Mouse (Mus musculus) cerebellum, postnatal 14 days (tissue): ENCODE measurements at regions not wholly inside any gene's neighbourhood (a gene's known extent, or its start where the extent isn't known, plus 50 kb on each side); places are given as distances from the start of the nearest gene placed in this dataset.

ENCODE experiments used
- DNase-seq, 2 experiments: peaks; one replicate each; pipeline ENCODE4 v3.0.0; 2021; ENCODE audit warnings: mixed read lengths in 2 of 2

DNA sequence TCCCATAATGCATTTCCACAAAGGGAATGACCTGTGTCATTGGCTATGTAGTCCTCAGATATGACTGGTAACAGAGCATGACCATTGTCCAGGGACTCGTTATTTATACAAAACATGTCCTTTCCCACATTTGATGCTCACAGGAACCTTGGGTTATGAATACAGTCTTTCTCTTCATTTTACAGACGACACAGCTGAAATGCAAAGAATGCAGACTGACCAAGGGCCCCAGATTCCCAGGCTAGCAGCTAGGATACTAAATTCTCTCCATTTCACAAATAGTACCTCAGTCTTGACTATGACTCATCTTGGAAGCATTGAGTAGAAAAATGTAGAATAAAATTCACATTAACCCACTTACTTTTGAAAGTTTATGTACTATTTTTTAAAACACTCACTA lies 182.7 kb upstream of the Sox4 start:
- no peak for DNase-seq

DNA sequence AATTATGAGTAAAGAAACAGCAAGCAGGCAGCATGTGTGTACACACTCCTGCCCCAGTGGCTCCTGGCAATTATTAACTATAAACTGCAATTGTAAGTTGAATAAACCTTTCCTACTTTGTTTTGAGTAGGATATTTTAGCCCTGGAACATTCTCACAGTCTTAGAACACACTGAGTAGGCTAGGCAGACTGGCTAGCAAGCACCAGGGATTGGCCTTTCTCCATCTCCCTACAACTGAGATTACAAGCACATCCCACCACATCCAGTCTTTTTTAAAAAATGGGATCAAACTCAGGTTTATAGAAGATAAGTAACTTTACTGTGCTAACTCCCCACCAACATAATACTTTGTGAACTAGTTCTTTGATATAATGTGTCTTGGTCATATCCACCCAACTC lies 174.0 kb upstream of the Sox4 start:
- DNase-seq = no peak

DNA sequence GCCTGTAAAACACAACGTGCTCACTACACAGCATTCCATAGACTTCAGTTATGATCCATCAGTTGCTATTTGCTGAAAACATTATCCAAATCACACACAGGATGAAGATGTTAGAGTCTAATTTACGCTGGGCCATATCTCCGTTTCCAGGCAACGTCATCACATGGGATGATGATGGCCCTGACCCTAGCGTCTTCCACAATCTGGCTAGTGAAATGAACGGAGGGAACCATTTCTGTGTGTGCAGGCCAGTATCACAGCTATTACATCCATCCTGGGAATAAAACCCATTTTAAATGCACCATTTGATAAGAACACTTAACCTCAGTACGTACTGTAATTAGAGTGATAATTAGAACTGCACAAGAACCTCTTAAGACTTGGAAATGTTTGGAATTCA lies 170.0 kb upstream of the Sox4 start:
- no peak for DNase-seq

DNA sequence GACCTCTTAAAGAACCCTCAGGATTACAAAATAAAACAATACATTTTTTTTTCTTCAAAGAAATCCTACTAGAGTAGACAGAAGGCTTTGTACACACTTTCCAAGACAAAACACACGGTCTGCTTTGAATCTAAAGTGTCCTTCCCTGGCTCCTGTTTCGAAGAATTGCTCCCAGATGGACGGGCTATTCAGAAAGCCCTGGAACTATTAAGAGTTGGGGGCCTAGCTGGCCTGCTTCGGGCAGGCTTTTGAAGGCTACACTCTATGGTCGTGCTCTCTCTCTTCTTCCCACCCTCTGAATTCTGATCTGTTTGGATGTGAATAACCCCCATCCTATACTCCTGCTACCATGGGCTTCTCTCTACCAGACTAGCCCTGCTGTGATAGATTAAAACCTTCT lies 167.6 kb upstream of the Sox4 start:
- no peak for DNase-seq

DNA sequence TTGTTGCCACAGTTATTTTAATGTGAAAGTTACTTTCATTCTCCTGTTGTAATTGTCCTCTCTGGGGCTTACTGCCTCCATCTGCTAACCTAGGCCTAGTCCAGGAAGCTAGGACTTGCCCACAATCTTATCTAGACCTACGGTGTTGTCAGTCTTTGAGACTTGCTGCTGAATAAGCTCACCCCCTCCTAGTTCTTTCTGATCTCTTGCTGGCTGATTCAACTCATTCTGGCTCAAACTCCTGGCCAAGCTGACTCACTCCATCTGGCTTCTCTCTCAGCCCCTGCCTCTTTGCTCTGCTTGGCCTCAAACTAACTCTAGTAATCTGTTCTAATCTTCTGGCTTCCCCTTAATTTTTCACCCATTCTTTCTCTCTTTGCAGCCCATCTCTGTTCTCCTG lies 165.8 kb upstream of the Sox4 start:
- no peak for DNase-seq

DNA sequence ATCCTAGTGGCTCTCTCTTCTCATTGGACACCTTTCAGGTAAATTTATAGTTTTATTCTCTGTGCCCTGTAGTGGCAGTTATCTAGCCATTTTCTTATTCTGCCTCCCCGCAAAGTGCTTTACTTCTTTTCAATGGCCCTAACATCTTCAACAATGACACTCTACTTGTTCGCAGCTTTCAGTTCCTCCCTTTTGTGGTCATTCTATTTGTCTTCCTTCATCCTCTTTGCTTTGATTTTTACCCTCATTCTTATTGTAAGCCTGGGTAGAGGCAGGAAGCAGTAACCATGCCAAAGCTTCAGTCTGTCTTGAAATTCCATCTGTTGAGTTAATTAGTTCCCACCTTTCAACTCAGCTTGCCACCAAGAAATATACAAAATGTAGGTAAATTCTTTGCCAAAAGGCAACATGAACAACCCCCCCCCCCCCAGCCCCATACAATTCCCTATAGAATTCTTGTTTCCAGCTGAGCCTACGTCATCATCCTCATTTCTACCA lies 161.5 kb upstream of the Sox4 start:
- peak in 1 of 2 experiments; percentile 20 for DNase-seq

DNA sequence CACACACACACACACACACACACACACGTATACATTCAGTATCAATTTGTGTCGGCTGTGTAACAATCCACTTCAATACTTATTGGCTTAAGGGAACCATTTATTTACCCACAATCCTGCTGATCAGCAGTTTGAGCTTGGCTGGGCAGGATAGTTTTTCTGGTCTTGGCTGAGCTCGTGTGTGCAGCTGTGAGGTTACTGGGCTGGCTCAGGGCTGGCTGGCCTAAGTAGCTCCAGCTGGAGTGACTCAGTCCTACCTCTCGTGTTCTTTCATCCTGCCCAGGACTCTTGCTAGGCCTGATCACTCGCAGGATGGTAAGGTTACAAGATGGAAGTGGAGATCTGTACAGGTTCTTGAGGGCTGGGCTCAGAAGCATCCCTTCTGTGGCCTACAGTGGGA lies 156.6 kb upstream of the Sox4 start:
- DNase-seq = peak; percentile 18 to 24

DNA sequence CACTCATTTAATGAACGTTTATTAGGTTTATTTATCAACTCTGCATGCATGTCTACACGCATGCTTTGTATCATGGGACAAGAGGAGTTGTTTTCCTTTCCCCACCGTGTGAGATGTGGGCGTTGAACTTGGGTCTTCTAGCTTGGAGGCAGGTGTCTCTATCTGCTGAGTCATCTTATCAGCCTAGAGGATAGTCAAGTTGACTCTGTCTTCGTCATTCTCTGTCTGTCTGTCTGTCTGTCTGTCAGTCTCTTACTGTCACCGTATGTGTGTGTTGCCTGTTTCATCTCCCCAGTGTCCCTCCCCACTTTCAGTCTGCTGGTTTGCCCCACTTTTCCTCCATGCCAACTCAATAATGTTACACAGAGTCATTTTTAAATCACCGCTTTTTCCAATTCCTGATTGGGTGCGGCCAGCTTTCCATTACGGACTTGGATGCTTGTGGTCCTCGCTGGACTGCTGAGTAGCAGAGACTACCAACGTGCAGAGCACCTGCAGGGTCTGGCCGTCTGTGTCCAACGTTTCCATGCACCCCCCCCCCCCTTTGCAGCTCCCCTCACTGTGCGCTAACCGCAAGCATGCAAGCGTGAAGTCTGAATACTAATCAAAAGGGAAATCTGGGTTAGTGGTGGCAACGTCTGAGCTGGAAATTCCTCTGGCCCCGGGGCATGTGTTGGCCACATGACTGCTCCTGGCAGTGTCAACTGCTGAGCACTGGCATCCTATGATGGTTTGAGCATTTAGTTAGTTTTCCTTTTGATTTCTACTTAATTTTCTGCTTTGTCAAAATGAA lies 155.7 kb upstream of the Sox4 start:
- peak; percentile 62 to 67 for DNase-seq

DNA sequence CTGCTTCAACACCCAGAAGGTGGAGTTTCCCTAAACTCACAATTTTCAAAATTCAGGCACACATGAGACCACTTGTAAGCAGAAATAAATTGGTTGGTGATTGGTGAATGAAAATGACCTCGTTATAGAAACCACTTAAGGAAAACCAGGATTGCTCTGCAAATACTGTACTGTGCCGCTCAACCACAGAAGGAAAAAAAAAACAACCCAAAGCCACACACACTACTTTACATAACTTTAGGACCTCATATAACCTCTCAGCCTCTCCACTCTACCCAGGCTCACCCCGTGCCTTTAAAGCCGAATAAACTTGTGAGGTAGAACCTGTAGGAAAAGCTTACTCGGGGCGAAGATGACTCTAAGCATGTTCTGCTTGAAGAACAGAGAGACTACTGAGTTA lies 154.7 kb upstream of the Sox4 start:
- DNase-seq = no peak

DNA sequence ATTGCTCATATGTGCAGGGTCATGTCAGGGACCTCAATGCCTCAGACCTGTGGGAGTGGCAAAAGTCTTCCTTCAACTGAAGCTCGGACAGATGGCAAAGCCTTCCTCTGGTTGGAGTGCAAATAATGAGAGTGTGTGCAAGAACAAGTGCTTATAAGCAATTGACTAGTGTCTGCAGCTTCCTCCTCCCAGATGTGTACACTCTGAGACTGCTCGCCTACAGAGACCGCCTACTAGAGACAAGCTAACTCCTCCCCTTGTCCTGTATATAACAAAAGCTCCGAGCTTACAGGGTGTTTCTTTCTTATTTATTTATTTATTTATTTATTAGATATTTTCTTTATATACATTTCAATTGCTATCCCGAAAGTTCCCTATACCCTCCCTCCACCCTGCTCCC lies 138.7 kb upstream of the Sox4 start:
- no peak for DNase-seq

DNA sequence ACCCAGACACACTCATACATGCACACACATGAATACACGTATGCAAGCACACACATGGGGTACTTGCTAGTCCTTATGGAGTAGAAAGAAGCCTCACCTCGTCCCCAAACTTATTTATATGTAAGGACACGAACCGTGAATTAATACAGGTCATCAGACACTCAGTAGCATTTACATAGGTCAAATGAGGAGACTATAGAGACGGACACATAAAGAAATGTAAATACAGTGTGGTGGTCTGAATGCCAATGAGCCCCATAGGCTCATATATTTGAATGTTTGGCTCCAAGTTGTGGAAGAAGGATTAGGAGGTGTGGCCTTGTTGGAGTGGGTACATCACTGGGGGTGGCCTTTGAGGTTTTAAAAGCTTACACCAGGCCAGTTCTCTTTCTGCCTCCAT lies 133.3 kb upstream of the Sox4 start:
- no peak for DNase-seq

DNA sequence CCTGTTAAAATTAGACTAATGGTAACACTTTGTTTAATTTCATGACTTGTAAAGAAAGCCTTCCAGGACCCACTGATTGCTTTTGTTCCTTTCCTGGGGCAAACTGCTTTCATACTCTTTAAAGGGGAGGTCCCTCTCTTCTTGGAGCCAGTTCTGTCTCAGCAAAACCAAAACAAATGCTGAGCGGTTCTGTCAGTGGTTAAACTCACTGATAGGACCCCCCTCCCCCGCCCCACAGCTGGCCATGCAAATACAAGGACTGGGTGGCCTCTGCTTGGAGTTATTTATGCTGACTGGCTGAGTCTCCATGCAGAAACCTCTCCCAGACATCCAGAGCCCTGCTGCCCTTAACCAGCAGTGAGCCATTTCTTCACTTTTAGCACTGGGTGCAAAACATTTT lies 127.6 kb upstream of the Sox4 start:
- no peak for DNase-seq

DNA sequence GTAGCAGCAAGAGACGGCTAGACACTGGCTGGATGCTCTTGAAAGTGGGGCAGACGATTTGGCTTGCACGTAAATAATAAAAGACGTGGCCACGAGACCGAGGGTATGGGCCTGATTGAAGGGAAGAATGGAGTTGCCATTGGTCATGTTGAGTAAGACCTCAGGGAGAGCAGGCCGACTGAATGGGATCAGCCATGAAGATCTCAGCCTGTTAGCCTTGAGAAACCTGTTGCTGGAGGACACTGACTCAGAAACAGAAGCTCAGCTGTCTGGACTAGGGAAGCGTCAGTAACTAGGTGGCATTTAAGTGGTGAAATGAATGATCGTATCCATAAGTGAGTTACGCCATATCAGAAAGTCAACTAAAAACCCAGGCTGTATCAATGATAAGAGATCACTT lies 126.3 kb upstream of the Sox4 start:
- no peak for DNase-seq

DNA sequence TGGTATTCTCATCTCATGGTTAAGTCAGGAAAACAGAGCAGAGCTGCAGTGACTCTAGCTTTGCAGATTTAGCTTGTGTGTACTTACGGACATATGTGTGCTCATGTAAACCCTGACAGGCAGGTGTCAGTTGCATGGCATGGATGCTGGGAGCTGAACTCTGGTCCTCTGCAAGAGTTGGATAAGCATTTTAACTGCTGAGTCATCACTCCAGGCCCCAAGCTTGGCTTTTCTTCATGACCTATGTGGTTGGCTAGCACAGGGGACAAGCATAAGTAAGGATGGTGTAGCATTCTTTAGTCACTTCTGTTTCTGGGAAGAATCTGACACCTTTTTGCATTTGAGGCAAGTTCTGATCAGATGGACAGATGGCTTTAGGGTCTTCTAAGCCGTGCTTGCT lies 120.1 kb upstream of the Sox4 start:
- no peak for DNase-seq

DNA sequence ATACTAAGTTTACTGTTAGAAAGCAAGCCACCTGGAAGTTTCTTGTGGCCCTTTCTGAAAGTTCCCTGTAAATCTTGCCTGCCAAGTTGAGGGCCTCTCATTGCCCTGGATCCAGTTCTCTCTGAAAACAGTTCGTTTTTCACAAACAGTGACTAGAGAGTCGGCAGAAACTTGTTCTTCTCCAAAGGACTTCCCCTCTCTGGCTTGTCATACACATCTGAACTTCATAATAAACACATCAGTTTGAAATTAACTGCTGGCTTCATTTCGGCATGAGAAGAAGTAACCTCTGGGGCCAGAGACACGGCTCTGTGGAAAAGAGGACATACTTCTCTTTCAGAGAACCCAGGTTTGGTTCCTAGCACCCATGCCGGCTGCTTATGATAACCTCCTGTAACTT lies 110.4 kb upstream of the Sox4 start:
- DNase-seq = no peak

DNA sequence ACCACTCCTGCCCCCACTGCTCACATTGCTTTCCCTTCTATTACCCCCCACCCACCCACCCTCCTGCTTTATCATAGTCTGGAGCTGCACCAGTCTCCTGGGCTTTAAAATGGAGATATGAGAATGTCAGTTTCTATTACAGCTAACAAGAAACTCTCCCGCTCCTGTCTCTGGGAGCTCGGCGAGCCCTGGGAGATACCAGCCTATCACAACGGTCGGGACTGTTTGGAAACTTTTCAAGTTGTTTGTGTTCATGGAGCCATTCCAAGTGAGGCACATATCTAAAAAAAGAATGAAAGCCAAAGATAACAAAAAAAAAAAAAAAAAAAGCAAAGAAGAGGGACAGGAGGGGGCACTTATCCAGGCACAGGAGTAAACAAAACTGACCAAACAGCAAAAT lies 105.2 kb upstream of the Sox4 start:
- no peak for DNase-seq

DNA sequence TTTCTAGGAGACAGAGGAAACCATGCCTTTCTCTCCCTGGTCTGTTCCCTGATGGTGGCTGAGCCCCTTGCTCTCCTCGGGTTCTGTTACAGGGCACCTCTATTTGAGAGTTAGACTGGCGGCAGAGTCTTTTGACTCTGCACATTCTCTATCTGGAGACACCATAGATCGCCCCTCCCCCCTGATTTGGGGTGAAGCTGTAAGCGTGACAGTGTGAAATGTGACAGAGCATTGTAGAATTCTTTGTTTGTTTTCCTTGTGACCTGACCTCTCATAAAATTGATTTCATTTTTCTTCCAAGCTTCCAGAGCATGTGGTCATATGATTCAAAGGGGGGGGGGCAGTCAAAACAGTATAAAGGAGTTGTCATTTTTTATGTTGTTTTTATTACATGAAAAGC lies 96.2 kb upstream of the Sox4 start:
- no peak for DNase-seq

DNA sequence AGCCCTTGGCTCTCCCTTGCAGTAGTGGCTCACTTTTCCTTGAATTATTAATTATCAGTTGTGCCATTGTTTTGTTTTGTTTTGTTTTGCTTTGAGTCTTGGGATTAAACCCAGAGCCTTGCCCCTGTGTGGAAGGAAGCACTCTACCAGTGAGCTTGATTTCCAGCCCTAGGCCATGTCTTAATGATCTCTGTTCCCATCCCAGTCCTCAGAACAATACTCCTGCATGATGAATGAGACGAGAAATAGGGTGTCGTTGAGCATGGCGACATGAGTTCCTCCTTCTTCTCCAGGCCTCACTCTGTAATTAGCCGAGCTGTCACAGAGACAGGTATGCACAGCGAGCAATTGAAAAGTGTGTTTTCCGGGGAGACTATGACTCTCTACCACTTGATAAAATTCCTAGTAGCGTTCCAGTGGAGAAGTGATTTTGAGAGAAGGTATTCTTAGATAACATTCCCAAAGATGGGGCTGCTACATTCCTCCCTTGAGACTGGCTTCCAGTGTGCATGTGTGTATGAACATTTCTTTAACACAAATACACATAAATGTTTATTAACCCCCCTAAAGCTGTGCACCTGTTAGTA lies 95.6 kb upstream of the Sox4 start:
- DNase-seq = no peak

DNA sequence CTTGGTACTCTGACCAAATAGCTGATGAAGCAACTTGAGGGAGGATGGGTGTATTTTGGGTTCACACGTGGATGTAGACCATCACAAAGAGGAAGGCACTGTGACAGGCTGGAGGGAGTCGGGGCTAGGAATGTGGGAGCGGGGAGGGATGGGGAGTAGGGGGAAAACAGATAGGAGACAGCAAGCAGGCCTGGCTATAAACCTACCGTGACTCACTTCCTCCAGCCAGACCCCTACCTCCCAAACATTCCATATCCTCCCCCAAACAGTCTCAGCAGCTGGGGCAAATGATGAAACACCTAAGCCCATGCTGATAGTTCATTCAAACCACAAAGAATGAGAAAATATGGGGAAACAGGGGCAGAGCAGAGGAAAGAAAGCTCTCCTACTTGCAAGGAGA lies 91.1 kb upstream of the Sox4 start:
- DNase-seq = no peak

DNA sequence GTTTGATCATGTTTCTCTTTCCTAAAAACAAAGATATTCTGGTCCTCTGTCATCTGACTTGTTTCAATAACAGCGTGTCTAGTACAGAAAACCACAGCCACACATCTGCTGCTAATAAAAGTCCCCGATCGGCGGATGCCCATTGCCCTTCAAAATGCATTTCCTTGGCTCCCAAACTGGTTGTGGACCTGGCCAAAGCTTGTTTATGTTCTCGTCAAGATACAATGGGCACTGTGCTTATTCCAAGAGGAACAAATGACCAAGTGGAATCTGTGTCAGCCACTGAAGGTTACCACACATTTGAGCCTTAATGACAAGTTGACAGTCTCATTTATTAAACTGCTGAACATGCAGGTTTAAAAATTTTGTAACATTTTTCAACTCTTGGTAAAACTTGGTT lies 86.8 kb upstream of the Sox4 start:
- no peak for DNase-seq

DNA sequence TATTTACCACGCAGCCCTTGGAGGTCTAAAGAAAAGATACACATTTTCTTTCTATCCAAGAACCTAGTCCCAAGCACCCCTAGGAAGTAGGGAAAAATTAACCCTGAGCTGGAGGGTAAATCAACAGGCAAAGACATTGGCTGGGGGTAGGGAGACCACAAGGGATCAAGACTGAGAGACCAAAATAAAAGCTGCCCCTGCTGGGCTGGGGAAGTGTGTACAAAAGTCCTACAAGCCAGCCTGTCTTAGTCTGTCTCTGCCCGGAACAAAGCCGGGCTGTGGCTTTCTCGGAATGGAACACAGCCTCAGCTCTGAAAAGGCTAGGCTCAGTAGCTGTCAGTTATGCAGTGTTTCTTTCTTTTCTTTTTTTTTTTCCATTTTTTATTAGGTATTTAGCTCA lies 81.4 kb upstream of the Sox4 start:
- no peak for DNase-seq

DNA sequence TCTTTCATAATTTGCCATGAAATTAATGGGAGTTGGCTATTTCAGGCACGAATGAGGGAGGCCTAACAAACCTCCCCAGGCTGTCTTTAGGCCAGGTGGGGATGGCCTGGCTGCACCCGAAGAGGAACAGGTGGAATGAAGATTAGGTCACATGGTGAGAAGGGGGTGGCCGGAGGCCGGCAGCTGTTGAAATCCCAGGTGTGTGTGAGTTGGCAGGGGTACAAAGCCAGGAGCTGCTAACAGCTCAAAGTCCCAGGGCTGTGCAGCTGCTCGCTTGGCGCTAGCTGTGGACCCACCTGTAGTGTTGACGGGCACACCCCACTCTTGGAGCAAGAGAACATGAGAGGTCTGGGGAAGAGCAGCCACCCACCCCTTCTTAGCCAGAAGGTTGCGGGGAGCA lies 80.9 kb upstream of the Sox4 start:
- peak in 1 of 2 experiments; percentile 20 for DNase-seq

DNA sequence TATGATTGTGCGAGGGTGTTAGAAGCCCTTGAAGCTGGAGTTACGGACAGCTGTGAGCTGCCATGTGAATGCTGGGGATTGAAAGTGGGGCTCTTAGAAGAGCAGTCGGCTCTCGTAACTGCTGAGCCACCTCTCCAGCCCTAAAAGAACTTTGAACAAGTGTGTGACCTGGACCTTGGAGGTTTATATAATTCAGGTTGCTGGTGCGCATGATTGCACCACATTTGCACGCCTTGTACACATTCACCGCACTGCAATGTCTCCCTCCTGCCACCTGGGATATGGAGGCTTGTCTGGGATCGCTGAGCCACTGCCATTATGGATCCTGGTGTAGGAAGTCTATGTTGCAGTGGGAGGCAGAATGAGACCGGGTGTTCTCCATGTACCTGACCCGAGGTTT lies 73.6 kb upstream of the Sox4 start:
- no peak for DNase-seq

DNA sequence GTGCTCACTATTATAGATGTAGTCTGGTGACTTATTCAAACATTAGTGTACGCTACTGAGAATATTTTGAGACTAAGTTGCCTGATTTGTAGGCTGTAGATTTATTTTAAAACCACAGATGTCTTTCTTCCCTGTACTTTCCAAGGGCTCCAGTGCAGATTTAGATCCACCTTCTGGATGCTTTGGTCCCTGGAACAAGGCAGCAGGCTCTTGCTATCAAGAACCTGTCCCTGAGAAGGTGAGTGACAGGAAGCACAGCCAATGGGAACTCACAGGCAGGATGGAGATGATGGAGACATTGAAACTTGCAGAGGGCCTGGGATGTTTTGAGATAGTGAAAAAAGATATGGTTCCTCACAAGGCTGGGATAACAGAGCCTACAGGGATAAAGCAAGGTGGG lies 70.0 kb upstream of the Sox4 start:
- peak in 1 of 2 experiments; percentile 18 for DNase-seq

DNA sequence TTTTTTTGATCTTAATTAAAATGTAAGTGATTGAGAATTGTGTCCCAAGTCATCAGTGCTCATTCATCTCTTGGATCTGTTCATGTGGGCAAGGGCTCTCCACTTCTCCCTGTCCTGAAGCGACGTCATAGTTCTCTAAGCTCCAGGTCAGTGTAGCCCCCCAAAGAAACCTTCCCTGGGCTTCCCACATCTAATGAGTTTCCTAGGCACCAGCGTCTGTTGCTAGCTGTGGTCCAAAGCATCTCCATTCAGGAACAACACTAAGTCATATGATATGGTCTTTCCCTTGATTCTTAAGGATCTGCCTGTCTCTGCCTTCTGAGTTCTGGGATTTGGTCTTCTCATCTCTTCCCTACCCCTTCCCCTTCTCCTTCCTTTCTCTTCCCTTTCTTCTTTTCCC lies 66.3 kb upstream of the Sox4 start:
- DNase-seq = no peak
